Mouse (Mus musculus) frontal cortex, postnatal 14 days (tissue): ENCODE measurements at regions not wholly inside any gene's neighbourhood (a gene's known extent, or its start where the extent isn't known, plus 50 kb on each side); places are given as distances from the start of the nearest gene placed in this dataset.
A peak's percentile ranks its signal among the peaks of the same experiment; 100 is the strongest.

Experiments
- DNase-seq, 2 experiments: peaks; one replicate each; pipeline ENCODE4 v3.0.0; 2022; ENCODE audit warnings: low spot score in 2 of 2

DNA sequence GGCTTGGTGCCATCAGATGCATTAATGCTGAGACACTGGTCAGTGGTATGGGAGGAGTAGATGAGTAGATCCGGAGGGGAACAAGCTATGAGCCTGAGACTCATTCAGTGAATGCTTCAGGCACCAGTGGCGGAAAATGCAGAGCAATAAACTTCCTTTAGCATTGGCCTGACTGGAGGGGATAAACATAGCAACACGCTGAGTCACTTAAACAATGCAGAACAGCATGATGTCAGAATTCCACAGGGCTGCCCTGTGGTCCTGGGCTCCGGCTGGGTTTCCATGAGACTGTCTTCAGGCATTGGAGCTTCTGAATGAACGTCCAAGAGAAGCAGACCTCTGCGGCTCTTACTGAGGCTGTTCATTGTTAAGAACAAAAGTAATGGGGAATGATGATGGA is 145.4 kb upstream of the Gm10181 start:
- DNase-seq = no peak

DNA sequence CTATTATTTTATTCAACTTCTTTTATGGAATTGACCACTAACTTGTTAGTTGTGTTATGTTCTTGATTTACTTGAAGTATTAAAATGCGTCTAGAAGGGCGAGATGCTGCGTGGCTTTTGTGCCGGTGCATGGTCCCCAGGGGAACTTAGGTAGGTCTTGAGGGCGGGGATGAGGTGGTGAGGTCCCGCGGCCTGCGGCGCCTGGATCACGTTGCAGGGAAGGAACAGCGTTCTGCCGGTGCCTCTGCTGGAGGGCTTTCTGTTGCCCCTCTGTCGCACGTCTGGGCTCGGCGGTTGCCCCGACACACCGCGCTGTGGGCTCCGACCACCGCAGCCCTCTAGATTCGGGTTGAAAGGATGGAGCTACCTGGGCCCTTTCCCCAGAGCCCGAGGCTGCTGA is 136.7 kb upstream of the Gm10181 start:
- DNase-seq = no peak

DNA sequence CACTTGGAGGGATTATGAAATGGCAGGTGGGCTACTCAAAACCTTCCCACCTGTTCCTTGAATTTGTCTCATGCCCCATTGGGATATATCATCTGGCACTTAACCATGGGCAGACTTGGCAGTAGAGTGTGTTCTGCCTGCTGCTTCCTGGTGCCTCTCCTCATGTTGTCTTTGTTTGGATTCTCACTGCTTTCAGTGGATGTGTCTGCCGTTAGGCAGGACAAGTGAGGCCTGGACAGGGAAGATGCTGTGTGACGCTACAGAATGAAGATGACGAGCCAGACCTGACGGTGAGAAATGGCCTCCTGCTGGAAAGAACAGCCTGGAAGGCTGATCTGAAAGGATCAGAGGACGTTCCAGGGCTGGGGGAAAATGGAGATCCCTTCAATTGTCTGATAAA is 133.6 kb upstream of the Gm10181 start:
- DNase-seq = no peak

DNA sequence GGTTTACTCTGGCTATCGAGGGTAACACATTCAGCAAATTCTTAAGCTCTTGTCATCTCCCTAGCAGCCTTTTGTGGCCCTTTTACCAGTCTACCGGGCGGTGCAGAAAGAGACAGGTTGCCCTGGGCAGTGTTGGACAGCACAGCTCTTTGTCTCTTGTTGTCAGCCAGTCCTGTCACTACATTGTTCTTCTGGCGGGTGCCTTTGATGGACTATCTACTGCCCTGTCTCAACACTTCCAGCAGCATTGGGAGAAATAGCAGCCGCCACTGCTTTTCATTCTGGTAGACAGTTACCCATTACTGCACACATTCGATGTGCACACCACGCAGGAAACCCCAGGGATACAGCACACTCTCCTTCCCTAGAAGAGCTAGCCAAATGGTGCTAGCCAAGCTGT is 132.7 kb upstream of the Gm10181 start:
- DNase-seq = no peak

DNA sequence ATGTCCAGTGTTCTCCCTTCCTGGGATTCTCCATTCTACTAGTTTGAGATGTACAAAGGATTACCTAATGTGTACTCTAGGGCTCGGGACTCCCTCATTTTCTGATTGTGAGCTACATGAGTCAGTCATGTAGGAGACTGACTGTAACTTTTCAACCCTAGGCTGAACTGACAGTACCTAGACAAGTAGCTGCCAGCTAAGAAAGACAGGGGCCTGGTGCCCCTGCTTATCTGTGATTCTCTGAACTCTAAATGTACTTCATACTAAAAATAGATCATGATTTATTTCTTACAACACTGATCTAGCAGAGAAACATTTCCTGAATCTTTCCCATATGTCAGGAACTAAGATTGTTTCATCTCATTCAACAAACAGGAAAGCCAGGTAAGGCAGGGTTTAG is 125.9 kb upstream of the Gm10181 start:
- DNase-seq = no peak

DNA sequence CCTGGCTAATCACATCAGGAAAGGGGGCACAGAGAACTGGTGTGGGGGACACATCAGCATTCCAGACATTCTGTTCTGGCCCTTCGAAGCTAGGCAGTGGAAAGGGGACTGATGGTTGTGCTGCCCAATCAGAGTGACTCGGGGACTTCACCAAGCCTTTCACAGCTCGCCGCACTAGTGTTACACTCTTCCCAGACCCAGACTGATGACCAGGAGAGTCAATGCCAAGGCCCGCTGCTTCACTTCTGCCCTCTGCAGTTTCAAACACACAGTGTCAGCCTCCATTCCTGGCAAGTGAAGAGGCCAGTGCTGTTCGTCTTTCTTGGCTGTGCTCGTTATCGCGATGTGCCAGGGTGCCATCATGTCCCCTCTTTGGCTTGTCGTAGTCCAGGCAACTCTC is 121.7 kb upstream of the Gm10181 start:
- no peak for DNase-seq

DNA sequence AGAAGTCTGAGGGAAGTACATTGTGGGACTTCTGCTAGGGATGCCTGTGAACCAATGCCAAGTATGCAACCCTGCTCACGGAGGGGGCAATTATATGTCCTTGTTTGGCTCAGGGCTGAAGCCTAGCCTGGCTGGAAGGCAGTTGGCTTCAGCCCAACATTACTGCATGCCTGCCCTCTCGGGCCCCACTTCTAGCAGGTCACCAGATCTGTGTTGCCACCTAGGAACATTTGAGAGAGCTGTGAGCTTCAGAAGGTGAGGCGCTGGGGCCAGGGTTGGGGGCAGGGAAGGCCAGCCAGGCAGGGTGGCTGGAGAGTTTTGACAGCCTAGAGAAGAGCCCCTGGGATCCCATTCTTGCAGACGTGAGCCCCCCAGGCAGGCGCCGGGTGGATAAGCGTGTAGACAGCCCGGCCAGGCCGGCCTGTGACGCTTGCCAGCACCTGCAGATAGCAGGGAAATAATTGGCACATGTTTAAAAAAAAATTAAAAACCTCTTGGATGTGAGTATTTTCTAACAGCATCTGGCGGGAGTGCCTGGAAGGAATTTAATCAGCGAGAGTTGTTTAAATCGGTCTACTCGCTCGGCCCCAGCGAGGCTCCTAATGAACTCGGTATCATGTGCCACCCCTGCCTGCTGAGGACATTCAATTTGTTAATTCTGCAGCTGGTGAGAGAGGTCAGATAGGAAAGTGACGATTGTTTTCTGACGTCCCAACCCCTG is 115.0 kb upstream of the Gm10181 start:
- no peak for DNase-seq

DNA sequence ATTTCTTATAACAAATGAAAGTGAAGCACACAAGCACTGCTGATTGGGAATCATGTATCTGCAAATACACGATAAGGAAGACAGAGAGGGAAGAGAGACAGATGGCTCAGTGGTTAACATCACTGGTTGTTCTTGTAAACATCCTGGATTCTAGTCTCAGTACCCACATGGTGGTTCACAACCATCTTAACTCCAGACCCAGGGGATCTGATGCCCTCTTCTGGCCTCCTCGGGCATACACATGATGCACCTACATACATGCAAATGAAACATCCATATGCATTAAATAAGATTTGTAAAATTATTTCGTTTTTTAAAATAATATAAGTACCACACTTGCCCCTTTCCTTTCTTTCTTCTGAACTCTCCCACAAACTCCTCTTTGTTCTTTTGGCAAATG is 106.4 kb upstream of the Gm10181 start:
- no peak for DNase-seq

DNA sequence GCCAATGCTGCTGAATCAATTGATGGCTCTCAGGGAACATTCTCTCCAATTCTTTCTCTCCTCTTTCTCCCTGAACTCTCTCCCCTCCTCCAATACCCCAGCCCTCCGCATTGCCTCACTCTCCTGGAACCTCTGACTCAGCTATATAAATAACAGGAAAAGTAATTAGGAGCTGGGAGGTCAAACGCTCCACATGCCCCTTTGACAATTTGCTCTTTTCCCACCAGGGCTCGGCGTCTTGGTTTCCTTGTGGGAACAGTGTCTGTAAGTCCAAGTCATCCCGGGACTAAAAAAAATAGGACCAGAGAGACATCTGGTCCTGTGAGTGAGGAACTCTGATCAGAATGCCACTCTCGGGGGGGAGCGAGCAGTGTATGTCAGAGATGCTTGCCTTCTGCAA is 94.7 kb upstream of the Gm10181 start:
- DNase-seq = no peak

DNA sequence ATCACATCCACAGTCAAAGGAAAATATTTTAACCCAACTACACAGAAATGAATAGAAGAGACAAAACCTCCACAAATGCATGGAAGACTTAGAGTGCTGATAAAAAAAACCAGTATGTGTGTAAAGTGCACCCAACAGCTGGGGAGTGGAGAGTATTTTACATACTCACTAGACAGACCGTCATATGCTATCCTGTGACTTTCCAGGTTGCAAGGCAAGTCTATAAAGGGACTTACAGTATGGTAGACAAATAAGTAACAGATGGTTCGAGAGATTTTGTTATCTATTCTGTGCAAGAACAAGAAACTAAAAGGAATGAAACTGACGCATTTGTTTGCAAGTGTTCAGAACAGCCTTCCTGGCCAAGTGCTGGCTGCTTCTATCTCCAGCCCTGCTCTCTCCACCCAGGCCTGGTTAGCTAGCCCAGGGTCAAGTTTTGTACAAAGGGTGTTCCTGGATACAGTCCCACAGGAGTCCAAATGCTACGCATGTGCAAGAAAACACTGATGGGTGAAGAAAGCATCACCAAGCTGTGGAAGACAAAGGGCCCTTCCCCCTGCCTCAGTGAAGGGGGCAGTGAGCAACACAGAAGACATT is 68.0 kb upstream of the Gm10181 start:
- no peak for DNase-seq

DNA sequence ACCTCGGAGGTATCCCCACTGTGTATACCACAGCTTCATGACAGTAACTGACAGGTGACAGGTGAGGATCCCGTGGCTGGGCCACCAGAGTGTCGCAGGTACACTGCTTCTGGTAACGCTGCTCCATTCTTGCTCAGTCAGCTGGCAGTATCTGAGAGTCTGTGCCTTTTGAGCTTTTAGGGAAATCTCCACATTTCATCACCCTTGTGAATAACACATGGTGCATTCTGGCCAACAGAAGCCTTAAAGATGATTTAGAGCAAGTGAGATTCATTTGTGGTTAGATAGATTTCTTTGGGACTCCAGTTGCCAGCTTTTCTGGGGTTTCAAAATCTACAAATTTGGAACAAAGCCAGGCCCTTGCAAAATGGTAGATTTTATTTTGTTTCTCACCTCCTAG is 66.8 kb upstream of the Gm10181 start:
- no peak for DNase-seq

DNA sequence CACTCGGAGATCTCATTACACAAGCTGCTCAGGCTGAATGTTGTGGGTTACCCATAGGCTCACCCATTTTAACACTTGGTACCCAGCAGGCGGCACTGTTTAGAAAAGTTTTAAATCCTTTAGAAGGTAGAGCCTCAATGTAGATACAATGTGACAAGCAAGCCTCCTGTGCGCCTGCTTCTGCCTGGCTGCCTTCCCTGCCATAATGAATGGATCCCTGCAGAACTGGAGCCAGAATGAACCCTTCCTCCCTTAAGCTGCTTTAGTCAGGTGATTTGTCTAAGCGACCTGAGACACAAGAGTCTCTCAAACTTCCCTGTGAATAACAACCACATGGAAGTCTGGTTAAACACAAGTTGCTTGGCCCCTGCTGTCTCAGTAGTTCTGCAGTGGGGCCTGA is 64.7 kb upstream of the Gm10181 start:
- no peak for DNase-seq

DNA sequence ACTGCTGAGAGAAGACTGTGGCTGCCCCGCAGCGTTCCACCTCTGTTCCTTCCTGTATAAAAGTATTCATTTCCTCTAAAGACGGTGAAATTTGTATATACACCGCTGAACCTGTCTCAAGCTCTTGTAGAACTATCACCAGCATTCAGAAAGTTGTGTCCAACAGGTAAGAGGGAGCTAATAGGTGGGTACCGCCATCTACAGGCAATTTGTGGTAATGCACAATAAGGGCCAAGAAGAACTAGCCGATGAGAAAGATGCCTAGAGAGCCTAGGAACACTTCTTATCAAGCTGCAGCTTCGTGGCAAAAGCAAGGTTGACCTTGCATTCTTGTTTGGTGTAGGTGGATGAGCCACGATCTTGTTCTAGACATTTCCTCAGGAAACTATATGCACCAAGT is 61.6 kb upstream of the Gm10181 start:
- peak; percentile 13 to 59 for DNase-seq

DNA sequence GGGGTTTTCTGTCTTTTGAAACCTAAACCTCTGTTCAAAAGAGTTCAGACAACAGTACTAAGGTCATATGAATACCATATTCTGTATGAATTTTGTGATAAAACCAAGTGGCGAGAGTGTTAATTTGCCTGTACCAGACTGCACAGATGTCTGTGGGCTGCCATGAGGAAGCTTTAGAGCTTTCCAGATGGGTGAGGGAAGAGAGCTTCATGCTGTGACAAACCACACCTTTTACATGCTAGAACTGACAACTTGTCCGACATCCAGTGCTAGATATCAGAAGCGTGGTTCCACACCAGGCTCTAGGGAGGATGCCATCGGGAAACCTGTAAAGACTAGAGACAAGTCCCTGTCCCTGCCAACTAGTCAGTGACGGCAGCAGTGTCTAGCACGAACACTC is 60.9 kb upstream of the Gm10181 start:
- DNase-seq = peak in 1 of 2 experiments; percentile 14

DNA sequence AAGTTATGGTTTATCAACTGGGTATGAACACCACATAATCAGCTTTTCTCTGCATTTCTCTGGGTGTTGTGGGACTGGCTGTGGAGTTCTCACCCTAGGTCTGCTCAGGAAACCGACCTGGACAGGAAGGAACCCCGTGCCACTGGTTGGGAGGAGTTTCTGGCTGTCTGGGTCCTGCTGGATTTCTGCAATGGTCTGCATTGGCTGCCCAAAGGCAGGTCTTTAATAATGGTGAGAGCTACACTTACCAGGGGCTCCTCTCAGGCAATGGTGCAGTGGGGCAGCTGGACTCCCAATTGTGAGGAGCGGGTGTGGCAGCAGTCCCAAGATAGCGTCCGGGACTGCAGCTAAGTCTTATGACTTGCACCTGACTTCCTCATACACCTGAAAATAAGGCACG is 57.8 kb upstream of the Gm10181 start:
- DNase-seq = no peak
